Mouse (Mus musculus) urinary bladder, postnatal 10 days (tissue): ENCODE data around the gene Gm11096.

Experiments used
- DNase-seq: peaks from one replicate; pipeline ENCODE4 v3.0.0; 2022; ENCODE audit warnings: low spot score

Gm11096 gene

GRCm38 (mm10) chr17:81481843-81482490, 40.4 kb downstream of the Gm11096 start:
- DNase-seq: no peak

- no peak for DNase-seq
Measured at GRCm38 (mm10) chr17:81486388-81486787, 44.8 kb downstream of the Gm11096 start.
